Mouse (Mus musculus) thymus, postnatal 10 days (tissue): ENCODE measurements around the gene Scaf8.
"Not testable (repeated sequence)": the region's sequence is repeated elsewhere in the genome, so short reads cannot be mapped to it uniquely, and the experiment has no call there.

Experiments used
- DNase-seq, 2 experiments: peaks; one replicate each; pipeline ENCODE4 v3.0.0; 2021; ENCODE audit warnings: low spot score in 2 of 2

The Scaf8 gene

GRCm38 (mm10) chr17:3115380-3115974 lies 705 bp downstream of the Scaf8 start:
- DNase-seq, result peak; percentile 48 to 69

GRCm38 (mm10) chr17:3120949-3121348 lies 6.2 kb downstream of the Scaf8 start:
- not testable (repeated sequence) for DNase-seq

GRCm38 (mm10) chr17:3123581-3123980 lies 8.8 kb downstream of the Scaf8 start:
- DNase-seq, result not testable (repeated sequence)

- no peak for DNase-seq
Observed at GRCm38 (mm10) chr17:3128716-3129115, 13.9 kb downstream of the Scaf8 start.

GRCm38 (mm10) chr17:3129791-3130190 lies 15.0 kb downstream of the Scaf8 start:
- no peak for DNase-seq

- no peak for DNase-seq
Observed at GRCm38 (mm10) chr17:3135346-3135745, 20.6 kb downstream of the Scaf8 start.

- no peak for DNase-seq
Observed at GRCm38 (mm10) chr17:3136127-3136526, 21.4 kb downstream of the Scaf8 start.

- DNase-seq, result no peak
Observed at GRCm38 (mm10) chr17:3138387-3138786, 23.6 kb downstream of the Scaf8 start.

- DNase-seq, result no peak
Observed at GRCm38 (mm10) chr17:3140100-3140499, 25.3 kb downstream of the Scaf8 start.

GRCm38 (mm10) chr17:3148853-3149252 lies 34.1 kb downstream of the Scaf8 start:
- no peak for DNase-seq

- DNase-seq, result no peak
Observed at GRCm38 (mm10) chr17:3149541-3149940, 34.8 kb downstream of the Scaf8 start.

- DNase-seq, result not testable (repeated sequence)
Observed at GRCm38 (mm10) chr17:3150701-3151100, 35.9 kb downstream of the Scaf8 start.

GRCm38 (mm10) chr17:3151181-3151580 lies 36.4 kb downstream of the Scaf8 start:
- DNase-seq, result no peak

GRCm38 (mm10) chr17:3156176-3156575 lies 41.4 kb downstream of the Scaf8 start:
- peak; percentile 12 to 13 for DNase-seq

- DNase-seq, result no peak
Observed at GRCm38 (mm10) chr17:3157016-3157415, 42.2 kb downstream of the Scaf8 start.

GRCm38 (mm10) chr17:3162905-3163304 lies 48.1 kb downstream of the Scaf8 start:
- DNase-seq, result no peak

GRCm38 (mm10) chr17:3180425-3180945 lies 65.7 kb downstream of the Scaf8 start:
- DNase-seq, result not testable (repeated sequence)

- not testable (repeated sequence) for DNase-seq
Observed at GRCm38 (mm10) chr17:3195483-3195882, 80.7 kb downstream of the Scaf8 start.

- no peak for DNase-seq
Observed at GRCm38 (mm10) chr17:3200328-3200727, 85.6 kb downstream of the Scaf8 start.

- DNase-seq, result no peak
Observed at GRCm38 (mm10) chr17:3203916-3204315, 89.1 kb downstream of the Scaf8 start.

GRCm38 (mm10) chr17:3204826-3205405 lies 90.1 kb downstream of the Scaf8 start:
- DNase-seq, result no peak

GRCm38 (mm10) chr17:3206527-3207398 lies 92.0 kb downstream of the Scaf8 start:
- no peak for DNase-seq
